Comparison of ENCODE assay signal across 18 mouse cellular contexts in genomic region chr12:86182414-86182813, GRCm38 (mm10). TPM values are rescaled to one million over a fixed set of nuclear protein-coding genes. Genes with fewer than 3 reads are reported as not detected.
A peak's percentile ranks its signal among the peaks of the same experiment; 100 is the strongest.
DNase-seq lines count a peak whose midpoint lies in the region; ATAC-seq and TF ChIP-seq lines count a peak whose summit lies in the region.
"Had no signal": no experiment of that assay in that cellular context is flagged by ENCODE, and none has a peak within 500 bp of the region (broad histone marks: within the 10 kb centered on the region; RNA-seq: fewer than 3 reads in every experiment).

No protein-coding gene starts in this region.

- DNase-seq in forebrain, embryonic 10.5 days (ENCODE audit: extremely low spot score, low spot score) = no peak
- DNase-seq in forebrain, embryonic 14.5 days (ENCODE audit: low spot score) = no peak
- DNase-seq in neural tube, embryonic 11.5 days (ENCODE audit: low spot score) = no peak
- DNase-seq in lung, postnatal 14 days = no peak
- DNase-seq in kidney, adult 2 months = no peak
- DNase-seq: cerebellum, adult 2 months; gastrocnemius, postnatal 36 days; kidney, adult 11 months; right cerebral cortex, postnatal 14 days had no signal

- no peak for ATAC-seq in forebrain, embryonic 14.5 days
- ATAC-seq in neural tube, embryonic 11.5 days (ENCODE audit: insufficient read depth, low FRiP score, low TSS enrichment) = 0 out of 2 replicates have a peak, but pooled peaks have one; percentile 23
- no peak for ATAC-seq in neural tube, embryonic 15.5 days (ENCODE audit: low FRiP score)
- no peak for ATAC-seq in forebrain, embryonic 16.5 days
- no peak for ATAC-seq in activated CD4-positive, CD25-positive, alpha-beta regulatory T cell, adult 4 months
- ATAC-seq: CD4-positive, CD25-positive, alpha-beta regulatory T cell, adult 4 months had no signal

- H3K27ac ChIP-seq in forebrain, embryonic 10.5 days = peak overlapping the region; percentile 35; the same call in 1 of the 2 replicates
- no peak overlapping the region for H3K27ac ChIP-seq in forebrain, embryonic 14.5 days (ENCODE audit: low read depth, low read length)
- H3K27ac ChIP-seq in neural tube, embryonic 11.5 days (ENCODE audit: low read depth, low read length) = no peak overlapping the region
- no peak overlapping the region for H3K27ac ChIP-seq in neural tube, embryonic 15.5 days (replicated peaks)
- H3K27ac ChIP-seq in forebrain, embryonic 16.5 days (ENCODE audit: low read length) = peak overlapping the region; percentile 88; the same call in 1 of the 2 replicates
- H3K27ac ChIP-seq in kidney, adult 2 months (ENCODE audit: insufficient read depth, low read depth, low read length) = no peak overlapping the region
- H3K27ac ChIP-seq: embryonic facial prominence, embryonic 13.5 days; heart, embryonic 15.5 days; kidney, postnatal 0 days; limb, embryonic 15.5 days; liver, embryonic 15.5 days had no signal

- no peak for TF ChIP-seq POLR2A in kidney, adult 2 months (IDR thresholded peaks at IDR 0.05; ENCODE audit: low read depth, low read length)

- WGBS in forebrain, embryonic 10.5 days = 73% methylated on average over 1 of the region's 1 CpGs
- 94% methylated on average over 1 of the region's 1 CpGs for WGBS in forebrain, embryonic 14.5 days
- WGBS in neural tube, embryonic 11.5 days = 70% methylated on average over 1 of the region's 1 CpGs
- WGBS in neural tube, embryonic 15.5 days = 82% methylated on average over 1 of the region's 1 CpGs
- 90% methylated on average over 1 of the region's 1 CpGs for WGBS in forebrain, embryonic 16.5 days
- 72% methylated on average over 1 of the region's 1 CpGs for WGBS in kidney, adult 2 months

- H3K36me3 ChIP-seq in forebrain, embryonic 10.5 days (replicated peaks) = no peaks in the 10 kb centered on the region
- H3K36me3 ChIP-seq in forebrain, embryonic 14.5 days (ENCODE audit: control insufficient read depth, insufficient read depth, low read length) = no peaks in the 10 kb centered on the region
- H3K36me3 ChIP-seq in neural tube, embryonic 11.5 days (ENCODE audit: control insufficient read depth, insufficient read depth, low read length) = no peaks in the 10 kb centered on the region
- no peaks in the 10 kb centered on the region for H3K36me3 ChIP-seq in neural tube, embryonic 15.5 days
- H3K36me3 ChIP-seq in forebrain, embryonic 16.5 days (ENCODE audit: control insufficient read depth, insufficient read depth) = no peaks in the 10 kb centered on the region
- H3K36me3 ChIP-seq in kidney, adult 2 months (ENCODE audit: control insufficient read depth, insufficient read depth, low read length) = no peaks in the 10 kb centered on the region
- H3K36me3 ChIP-seq: embryonic facial prominence, embryonic 13.5 days; heart, embryonic 15.5 days; limb, embryonic 15.5 days; liver, embryonic 15.5 days had no signal

- H3K9me3 ChIP-seq in forebrain, embryonic 10.5 days = no peaks in the 10 kb centered on the region
- H3K9me3 ChIP-seq in forebrain, embryonic 14.5 days (replicated peaks; ENCODE audit: control insufficient read depth, low read length) = no peaks in the 10 kb centered on the region
- no peaks in the 10 kb centered on the region for H3K9me3 ChIP-seq in neural tube, embryonic 11.5 days (ENCODE audit: control insufficient read depth, low read length)
- H3K9me3 ChIP-seq in neural tube, embryonic 15.5 days (replicated peaks) = no peaks in the 10 kb centered on the region
- no peaks in the 10 kb centered on the region for H3K9me3 ChIP-seq in forebrain, embryonic 16.5 days (ENCODE audit: control insufficient read depth, low read length)
- H3K9me3 ChIP-seq: embryonic facial prominence, embryonic 13.5 days; heart, embryonic 15.5 days; limb, embryonic 15.5 days; liver, embryonic 15.5 days had no signal

- peaks cover 17% of the 10 kb centered on the region; the same call in 1 of the 2 replicates for H3K27me3 ChIP-seq in forebrain, embryonic 10.5 days (ENCODE audit: poor library complexity, severe bottlenecking)
- no peaks in the 10 kb centered on the region for H3K27me3 ChIP-seq in forebrain, embryonic 14.5 days (replicated peaks; ENCODE audit: control insufficient read depth, insufficient read depth, low read length)
- H3K27me3 ChIP-seq in neural tube, embryonic 11.5 days (ENCODE audit: control insufficient read depth, insufficient read depth, low read length) = no peaks in the 10 kb centered on the region
- peaks cover 3% of the 10 kb centered on the region; the same call in 1 of the 2 replicates for H3K27me3 ChIP-seq in neural tube, embryonic 15.5 days (replicated peaks)
- H3K27me3 ChIP-seq in forebrain, embryonic 16.5 days (replicated peaks; ENCODE audit: control insufficient read depth, insufficient read depth, low read length) = no peaks in the 10 kb centered on the region
- H3K27me3 ChIP-seq in kidney, adult 2 months (replicated peaks; ENCODE audit: control insufficient read depth, insufficient read depth, low read length) = no peaks in the 10 kb centered on the region
- H3K27me3 ChIP-seq: limb, embryonic 15.5 days; liver, embryonic 15.5 days had no signal

- TF ChIP-seq CTCF in kidney, adult 2 months (conservative IDR thresholded peaks at IDR 0.05; ENCODE audit: insufficient read depth, insufficient read length, low read depth, low read length) = no peak

- H3K4me2 ChIP-seq in forebrain, embryonic 14.5 days (ENCODE audit: low read length) = no peak overlapping the region
- no peak overlapping the region for H3K4me2 ChIP-seq in neural tube, embryonic 11.5 days (ENCODE audit: low read depth)
- H3K4me2 ChIP-seq in neural tube, embryonic 15.5 days = no peak overlapping the region
- no peak overlapping the region for H3K4me2 ChIP-seq in forebrain, embryonic 16.5 days (ENCODE audit: low read length)
- H3K4me2 ChIP-seq: embryonic facial prominence, embryonic 13.5 days; heart, embryonic 15.5 days; limb, embryonic 15.5 days; liver, embryonic 15.5 days had no signal

- peaks cover 25% of the 10 kb centered on the region for H3K4me1 ChIP-seq in forebrain, embryonic 10.5 days
- H3K4me1 ChIP-seq in forebrain, embryonic 14.5 days (ENCODE audit: control insufficient read depth, insufficient read depth, low read length) = peaks cover 24% of the 10 kb centered on the region
- no peaks in the 10 kb centered on the region for H3K4me1 ChIP-seq in neural tube, embryonic 11.5 days (ENCODE audit: control insufficient read depth, insufficient read depth, low read length)
- H3K4me1 ChIP-seq in neural tube, embryonic 15.5 days = peaks cover 23% of the 10 kb centered on the region
- peaks cover 36% of the 10 kb centered on the region for H3K4me1 ChIP-seq in forebrain, embryonic 16.5 days (replicated peaks; ENCODE audit: control insufficient read depth, insufficient read depth, low read length)
- no peaks in the 10 kb centered on the region for H3K4me1 ChIP-seq in kidney, adult 2 months (ENCODE audit: control insufficient read depth, insufficient read depth, low read length)
- H3K4me1 ChIP-seq: limb, embryonic 15.5 days; liver, embryonic 15.5 days had no signal

- no peak overlapping the region for H3K9ac ChIP-seq in forebrain, embryonic 14.5 days (ENCODE audit: low read length)
- no peak overlapping the region for H3K9ac ChIP-seq in neural tube, embryonic 11.5 days (ENCODE audit: low read length)
- no peak overlapping the region for H3K9ac ChIP-seq in neural tube, embryonic 15.5 days (replicated peaks)
- no peak overlapping the region for H3K9ac ChIP-seq in forebrain, embryonic 16.5 days (replicated peaks; ENCODE audit: low read depth, low read length)
- H3K9ac ChIP-seq: embryonic facial prominence, embryonic 13.5 days; heart, embryonic 15.5 days; limb, embryonic 15.5 days; liver, embryonic 15.5 days had no signal

- H3K4me3 ChIP-seq in forebrain, embryonic 10.5 days = no peak overlapping the region
- H3K4me3 ChIP-seq in forebrain, embryonic 14.5 days (ENCODE audit: low read depth, low read length) = no peak overlapping the region
- H3K4me3 ChIP-seq in neural tube, embryonic 11.5 days (ENCODE audit: low read depth, low read length) = no peak overlapping the region
- no peak overlapping the region for H3K4me3 ChIP-seq in neural tube, embryonic 15.5 days (replicated peaks)
- no peak overlapping the region for H3K4me3 ChIP-seq in forebrain, embryonic 16.5 days (replicated peaks; ENCODE audit: low read length)
- H3K4me3 ChIP-seq in kidney, adult 2 months (ENCODE audit: insufficient read depth, low read depth, low read length) = no peak overlapping the region
- H3K4me3 ChIP-seq: embryonic facial prominence, embryonic 13.5 days; heart, embryonic 15.5 days; limb, embryonic 15.5 days; liver, embryonic 15.5 days had no signal

RNA-seq across cellular contexts. Expression of gene Gpatch2l, which starts 59.2 kb away (rescaled TPM):
- 16.6 and 18.3 TPM in 2 replicates for polyA plus RNA-seq in forebrain, embryonic 10.5 days (2016; fragmentation: Nextera tagmentation; extraction: Ambion mirVana)
- 23.5 and 27.4 TPM in 2 replicates for polyA plus RNA-seq in forebrain, embryonic 14.5 days (2014; fragmentation: Nextera tagmentation; extraction: Ambion mirVana)
- polyA plus RNA-seq in neural tube, embryonic 11.5 days (2014; fragmentation: Nextera tagmentation; extraction: Ambion mirVana) = 18.2 and 21.9 TPM in 2 replicates
- polyA plus RNA-seq in neural tube, embryonic 15.5 days (2015; fragmentation: Nextera tagmentation; extraction: Ambion mirVana) = 20.8 and 25.0 TPM in 2 replicates
- 35.5 and 35.6 TPM in 2 replicates for polyA plus RNA-seq in forebrain, embryonic 16.5 days (2015; fragmentation: Nextera tagmentation; extraction: Ambion mirVana)
- 10 to 100 TPM; 16.9 to 23.2 TPM for polyA plus RNA-seq in activated CD4-positive, CD25-positive, alpha-beta regulatory T cell, adult 4 months (2017; shearing (Covaris generic))
- polyA plus RNA-seq in kidney, adult 2 months (2012; rRNA removed) = 8.1 and 9.2 TPM in 2 replicates

Comparison
In these comparisons a context has a peak if more than half of its experiments do, and no peak if none do; other contexts are left out.
1. H3K27ac ChIP-seq: peak in forebrain, embryonic 10.5 days (single experiment) and forebrain, embryonic 16.5 days (single experiment); none in forebrain, embryonic 14.5 days (single experiment), neural tube, embryonic 11.5 days (single experiment), neural tube, embryonic 15.5 days (single experiment) and kidney, adult 2 months (single experiment).